Mouse (Mus musculus): ENCODE data around the gene Palb2. TPM values are rescaled to one million over a fixed set of nuclear protein-coding genes. Genes with fewer than 3 reads are reported as not detected.

The Palb2 gene
- 1 to 10 TPM; 2.8 to 3.8 TPM for total RNA-seq (2021)

- DNase-seq: peak; percentile 98
These were observed at the start of gene Palb2, which contains the start of gene Dctn5 for GRCm38 (mm10) chr7:122132497-122133337. Gene Palb2 (minus strand): TSS chr7:122132985. Gene Dctn5 (plus strand): TSS chr7:122133041.

GRCm38 (mm10) chr7:122180720-122181119 lies 47.9 kb upstream of the Palb2 start:
- intact Hi-C loops (cut with DNase I): no loop called here
- no peak for DNase-seq

More at GRCm38 (mm10) chr7:122132497-122133337, at the start of gene Palb2, which contains the start of gene Dctn5:
- intact Hi-C loops (cut with DNase I): no loop called here

GRCm38 (mm10) chr7:122171613-122172012 lies 38.8 kb upstream of the Palb2 start:
- DNase-seq: no peak
- intact Hi-C loops (cut with DNase I): no loop called here

GRCm38 (mm10) chr7:122170705-122171104 lies 37.9 kb upstream of the Palb2 start:
- DNase-seq: no peak

GRCm38 (mm10) chr7:122167203-122167602 lies 34.4 kb upstream of the Palb2 start:
- no peak for DNase-seq
- intact Hi-C loops (cut with DNase I): no loop called here

More at GRCm38 (mm10) chr7:122170705-122171104, 37.9 kb upstream of the Palb2 start:
- intact Hi-C loops (cut with DNase I): no loop called here

GRCm38 (mm10) chr7:122163766-122164165 lies 31.0 kb upstream of the Palb2 start:
- intact Hi-C loops (cut with DNase I): no loop called here
- no peak for DNase-seq

DNA sequence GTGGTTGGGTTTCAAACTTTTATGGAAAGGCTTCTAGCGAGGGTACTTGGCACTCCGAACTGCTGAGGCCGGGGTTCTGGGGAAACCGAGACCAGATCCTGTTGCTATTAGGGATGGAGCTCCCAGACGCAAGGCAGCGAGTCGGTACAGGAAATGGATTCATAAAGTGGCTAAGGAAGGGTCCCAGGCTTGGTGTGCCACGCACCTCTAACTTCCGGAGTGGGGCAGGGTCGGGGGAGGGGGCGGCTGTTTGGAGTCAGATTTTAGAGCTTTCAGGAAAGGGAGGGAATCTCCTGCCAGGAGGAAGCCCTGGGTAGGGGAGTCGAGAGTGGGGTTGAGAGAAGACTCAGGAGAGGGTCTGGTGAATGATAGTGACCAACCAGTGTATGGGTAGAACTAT lies 27.3 kb upstream of the Palb2 start:
- intact Hi-C loops (cut with DNase I): no loop called here
- no peak for DNase-seq

- peak; percentile 89 for DNase-seq
- intact Hi-C loops (cut with DNase I): no loop called here
These were observed 26.4 kb upstream of the Palb2 start, which contains the start of gene Plk1 for GRCm38 (mm10) chr7:122158915-122159902. Gene Plk1 (plus strand): TSS chr7:122159439.

GRCm38 (mm10) chr7:122158488-122158887 lies 25.7 kb upstream of the Palb2 start:
- intact Hi-C loops (cut with DNase I): no loop called here
- no peak for DNase-seq

- intact Hi-C loops (cut with DNase I): no loop called here
These were observed 19.7 kb upstream of the Palb2 start for GRCm38 (mm10) chr7:122152473-122152872.

GRCm38 (mm10) chr7:122140991-122141390 lies 8.2 kb upstream of the Palb2 start:
- intact Hi-C loops (cut with DNase I): no loop called here
- DNase-seq: no peak

More at GRCm38 (mm10) chr7:122152473-122152872, 19.7 kb upstream of the Palb2 start:
- no peak for DNase-seq

GRCm38 (mm10) chr7:122138190-122138589 lies 5.4 kb upstream of the Palb2 start:
- intact Hi-C loops (cut with DNase I): no loop called here
- no peak for DNase-seq

- DNase-seq: no peak
- intact Hi-C loops (cut with DNase I): no loop called here
These were observed 4.3 kb upstream of the Palb2 start for GRCm38 (mm10) chr7:122137071-122137470.

GRCm38 (mm10) chr7:122135070-122135469 lies 2.3 kb upstream of the Palb2 start:
- intact Hi-C loops (cut with DNase I): no loop called here
- no peak for DNase-seq

GRCm38 (mm10) chr7:122133338-122133625 lies 497 bp upstream of the Palb2 start:
- DNase-seq: no peak
- intact Hi-C loops (cut with DNase I): no loop called here

GRCm38 (mm10) chr7:122131834-122132233 lies 951 bp downstream of the Palb2 start:
- no peak for DNase-seq
- intact Hi-C loops (cut with DNase I): no loop called here

DNA sequence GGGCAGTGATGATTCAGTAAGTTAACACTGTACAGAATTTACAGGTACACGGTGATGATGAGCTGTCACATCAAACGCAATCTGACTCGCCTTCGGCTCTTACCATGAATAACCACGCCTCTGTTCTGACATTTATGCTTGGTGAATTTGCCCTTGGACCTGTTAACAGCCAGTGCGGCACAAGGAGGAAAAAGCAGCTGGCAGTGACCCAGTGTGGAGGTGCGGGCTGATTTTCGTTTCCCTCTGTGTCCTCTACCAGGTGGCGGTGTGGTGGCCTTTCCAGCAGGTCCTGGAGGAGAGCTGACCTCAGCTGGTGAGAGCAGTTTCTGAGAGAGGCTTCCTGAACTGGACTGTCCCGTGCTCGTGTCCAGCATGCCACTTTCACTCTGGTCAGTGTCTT lies 5.8 kb downstream of the Palb2 start:
- intact Hi-C loops (cut with DNase I): no loop called here
- DNase-seq: no peak

GRCm38 (mm10) chr7:122125636-122126035 lies 7.1 kb downstream of the Palb2 start:
- intact Hi-C loops (cut with DNase I): no loop called here
- no peak for DNase-seq

GRCm38 (mm10) chr7:122123518-122123917 lies 9.3 kb downstream of the Palb2 start:
- intact Hi-C loops (cut with DNase I): no loop called here
- DNase-seq: no peak

GRCm38 (mm10) chr7:122108206-122108605 lies 24.6 kb downstream of the Palb2 start:
- no peak for DNase-seq
- intact Hi-C loops (cut with DNase I): no loop called here

DNA sequence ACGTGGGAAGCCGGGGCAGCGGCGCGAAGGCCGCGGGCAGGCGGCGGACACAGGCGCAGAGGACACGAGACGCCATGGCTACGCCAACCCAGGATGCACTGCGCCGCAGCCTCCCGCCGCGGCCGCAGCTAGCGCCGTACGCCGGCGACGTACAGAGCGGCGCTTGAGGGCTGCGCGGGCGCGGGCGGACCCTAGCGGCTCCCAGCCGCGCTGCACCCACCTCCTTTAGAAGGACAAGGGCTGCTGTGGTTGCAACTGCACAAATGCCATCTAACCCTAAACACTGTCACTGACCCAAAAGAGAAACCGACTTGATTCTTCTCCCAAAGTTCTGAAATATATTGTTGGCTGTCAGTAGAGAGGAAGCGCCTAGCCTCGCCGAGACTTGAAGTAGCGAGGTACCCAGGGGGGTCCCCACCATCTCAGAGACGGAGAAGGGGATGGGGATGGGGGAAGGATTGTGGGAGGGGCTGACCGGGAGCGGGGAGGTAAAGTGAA lies 31.0 kb downstream of the Palb2 start, which contains the start of gene Ndufab1:
TSS of gene Ndufab1 (minus strand) at position 140 of the 498 bp plus-strand sequence.
- DNase-seq: peak; percentile 86
- intact Hi-C loops (cut with DNase I): no loop called here
